Mouse (Mus musculus): ENCODE results near the gene Braf. TPM values are rescaled to one million over a fixed set of nuclear protein-coding genes. Genes with fewer than 3 reads are reported as not detected.
A peak's percentile ranks its signal among the peaks of the same experiment; 100 is the strongest.

Gene Braf
- total and polyA plus RNA-seq, 2 experiments from 2014 or later = 12.9 to 42.4 TPM

GRCm38 (mm10) chr6:39557723-39558261 is 167.5 kb downstream of the Braf start, which contains the start of gene Dennd2a:
TSS of gene Dennd2a (minus strand) at chr6:39557867.
- Histone ChIP-seq H3K4me3 (ENCODE audit: low read depth, low read length) (peak within 1 kb of the TSS; percentile 83), H3K36me3 (ENCODE audit: insufficient read depth) (no peaks in the 10 kb centered on the region), H3K27me3 (ENCODE audit: insufficient read depth, low read length) (no peaks in the 10 kb centered on the region), H3K9me3 (ENCODE audit: low read length) (no peaks in the 10 kb centered on the region), H3K9ac (peak within 1 kb of the TSS; percentile 75), H3K4me2 (ENCODE audit: low read depth) (peak within 1 kb of the TSS; percentile 67), H3K27ac (ENCODE audit: low read depth, low read length) (peak within 1 kb of the TSS; percentile 87), H3K4me1 (ENCODE audit: insufficient read depth) (peaks cover 31% of the 10 kb centered on the region)
- peak; percentile 93 for DNase-seq
- WGBS = 2% methylated on average over 41 of the region's 50 CpGs
- no peak for TF ChIP-seq CTCF (IDR thresholded peaks at IDR 0.05; ENCODE audit: low read depth)
- peak; percentile 96 for ATAC-seq

- Histone ChIP-seq H3K36me3 (ENCODE audit: insufficient read depth) (no peaks in the 10 kb centered on the region), H3K4me2 (ENCODE audit: low read depth) (peak overlapping the region; percentile 67), H3K27ac (ENCODE audit: low read depth, low read length) (peak overlapping the region; percentile 87), H3K9ac (peak overlapping the region; percentile 75), H3K9me3 (ENCODE audit: low read length) (no peaks in the 10 kb centered on the region), H3K4me3 (ENCODE audit: low read depth, low read length) (peak overlapping the region; percentile 83), H3K4me1 (ENCODE audit: insufficient read depth) (peaks cover 29% of the 10 kb centered on the region), H3K27me3 (ENCODE audit: insufficient read depth, low read length) (no peaks in the 10 kb centered on the region)
- under 1% methylated on average over 47 of the region's 54 CpGs for WGBS
- ATAC-seq (peak; percentile 72), DNase-seq (peak; percentile 55)
- no peak for TF ChIP-seq CTCF (IDR thresholded peaks at IDR 0.05; ENCODE audit: low read depth)
Observed at GRCm38 (mm10) chr6:39556900-39557659, 168.2 kb downstream of the Braf start.

- TF ChIP-seq CTCF (IDR thresholded peaks at IDR 0.05; ENCODE audit: low read depth) = no peak
- ATAC-seq = no peak
- H3K9me3 ChIP-seq (ENCODE audit: low read length) = no peaks in the 10 kb centered on the region
- peak overlapping the region; percentile 67 for H3K4me2 ChIP-seq (ENCODE audit: low read depth)
- DNase-seq = no peak
- H3K27ac ChIP-seq (ENCODE audit: low read depth, low read length) = no peak overlapping the region
- no peak overlapping the region; the same call in 1 of the 2 replicates for H3K4me3 ChIP-seq (ENCODE audit: low read depth, low read length)
- WGBS = 56% methylated on average over 2 of the region's 2 CpGs
- H3K27me3 ChIP-seq (ENCODE audit: insufficient read depth, low read length) = no peaks in the 10 kb centered on the region
- no peaks in the 10 kb centered on the region for H3K36me3 ChIP-seq (ENCODE audit: insufficient read depth)
- peaks cover 29% of the 10 kb centered on the region for H3K4me1 ChIP-seq (ENCODE audit: insufficient read depth)
- H3K9ac ChIP-seq = no peak overlapping the region
Observed at GRCm38 (mm10) chr6:39555648-39555945, 169.7 kb downstream of the Braf start.

- no peak overlapping the region for H3K9ac ChIP-seq
- 43% methylated on average over 12 of the region's 12 CpGs for WGBS
- no peaks in the 10 kb centered on the region for H3K9me3 ChIP-seq (ENCODE audit: low read length)
- no peak overlapping the region; the same call in 1 of the 2 replicates for H3K4me3 ChIP-seq (ENCODE audit: low read depth, low read length)
- H3K4me2 ChIP-seq (ENCODE audit: low read depth) = peak overlapping the region; percentile 67
- ATAC-seq (no peak), DNase-seq (no peak)
- H3K4me1 ChIP-seq (ENCODE audit: insufficient read depth) = peaks cover 29% of the 10 kb centered on the region
- no peaks in the 10 kb centered on the region for H3K36me3 ChIP-seq (ENCODE audit: insufficient read depth)
- 0 out of 2 replicates have a peak, but pooled peaks have one; percentile 4 for TF ChIP-seq CTCF (IDR thresholded peaks at IDR 0.05; ENCODE audit: low read depth)
- H3K27me3 ChIP-seq (ENCODE audit: insufficient read depth, low read length) = no peaks in the 10 kb centered on the region
- H3K27ac ChIP-seq (ENCODE audit: low read depth, low read length) = no peak overlapping the region
Observed at GRCm38 (mm10) chr6:39554888-39555647, 170.2 kb downstream of the Braf start.

Other genes starting within 250 kb of the Braf start
- gene Dennd2a, start 167.6 kb downstream of the Braf start, total RNA-seq (2014; rRNA removed) = 11.2 and 13.7 TPM in 2 replicates
- gene Dennd2a, start 167.6 kb downstream of the Braf start, polyA plus RNA-seq (2015; fragmentation: Nextera tagmentation; extraction: Ambion mirVana) = 5.4 and 8.2 TPM in 2 replicates
- gene Adck2, start 151.6 kb downstream of the Braf start, total RNA-seq (2014; rRNA removed) = 17.6 and 21.9 TPM in 2 replicates
- 34.5 and 40.3 TPM in 2 replicates for gene Adck2, start 151.6 kb downstream of the Braf start, polyA plus RNA-seq (2015; fragmentation: Nextera tagmentation; extraction: Ambion mirVana)
- not detected in 2 replicates for gene Gm42420, start 139.7 kb downstream of the Braf start, total RNA-seq (2014; rRNA removed)
- gene Gm42420, start 139.7 kb downstream of the Braf start, polyA plus RNA-seq (2015; fragmentation: Nextera tagmentation; extraction: Ambion mirVana) = 0.53 and 1.8 TPM in 2 replicates
- gene Ndufb2, start 132.9 kb downstream of the Braf start, total RNA-seq (2014; rRNA removed) = 220 and 285 TPM in 2 replicates
- 500 and 654 TPM in 2 replicates for gene Ndufb2, start 132.9 kb downstream of the Braf start, polyA plus RNA-seq (2015; fragmentation: Nextera tagmentation; extraction: Ambion mirVana)
- gene Mrps33, start 85.5 kb upstream of the Braf start, total RNA-seq (2014; rRNA removed) = 65.3 and 180 TPM in 2 replicates
- gene Mrps33, start 85.5 kb upstream of the Braf start, polyA plus RNA-seq (2015; fragmentation: Nextera tagmentation; extraction: Ambion mirVana) = 183 and 258 TPM in 2 replicates
- 87.9 and 133 TPM in 2 replicates for gene Tmem178b, start 147.8 kb upstream of the Braf start, total RNA-seq (2014; rRNA removed)
- 12.1 and 25.1 TPM in 2 replicates for gene Tmem178b, start 147.8 kb upstream of the Braf start, polyA plus RNA-seq (2015; fragmentation: Nextera tagmentation; extraction: Ambion mirVana)

Data from forebrain, postnatal 0 days (tissue).